Mouse (Mus musculus) CD4-positive naive resting alpha-beta T cell, adult 57 days (primary cell): ENCODE data around the gene Mrto4. TPM values are rescaled to one million over a fixed set of nuclear protein-coding genes. Genes with fewer than 3 reads are reported as not detected.

ENCODE experiments used
- total RNA-seq: library from RNA; stranded (reverse); gene quantifications from one replicate; pipeline ENCODE4 v1.2.4, GENCODE M21; 2023

The Mrto4 gene
- 115 TPM for total RNA-seq

GRCm38 (mm10) chr4:139351931-139352711 is at the start of gene Mrto4, which contains the start of the genes Emc1 and Ubr4:
Gene Mrto4, minus strand, starts transcription at chr4:139352576.
Gene Emc1, plus strand, starts transcription at chr4:139352587.
Gene Ubr4, plus strand, starts transcription at chr4:139352609.

DNA sequence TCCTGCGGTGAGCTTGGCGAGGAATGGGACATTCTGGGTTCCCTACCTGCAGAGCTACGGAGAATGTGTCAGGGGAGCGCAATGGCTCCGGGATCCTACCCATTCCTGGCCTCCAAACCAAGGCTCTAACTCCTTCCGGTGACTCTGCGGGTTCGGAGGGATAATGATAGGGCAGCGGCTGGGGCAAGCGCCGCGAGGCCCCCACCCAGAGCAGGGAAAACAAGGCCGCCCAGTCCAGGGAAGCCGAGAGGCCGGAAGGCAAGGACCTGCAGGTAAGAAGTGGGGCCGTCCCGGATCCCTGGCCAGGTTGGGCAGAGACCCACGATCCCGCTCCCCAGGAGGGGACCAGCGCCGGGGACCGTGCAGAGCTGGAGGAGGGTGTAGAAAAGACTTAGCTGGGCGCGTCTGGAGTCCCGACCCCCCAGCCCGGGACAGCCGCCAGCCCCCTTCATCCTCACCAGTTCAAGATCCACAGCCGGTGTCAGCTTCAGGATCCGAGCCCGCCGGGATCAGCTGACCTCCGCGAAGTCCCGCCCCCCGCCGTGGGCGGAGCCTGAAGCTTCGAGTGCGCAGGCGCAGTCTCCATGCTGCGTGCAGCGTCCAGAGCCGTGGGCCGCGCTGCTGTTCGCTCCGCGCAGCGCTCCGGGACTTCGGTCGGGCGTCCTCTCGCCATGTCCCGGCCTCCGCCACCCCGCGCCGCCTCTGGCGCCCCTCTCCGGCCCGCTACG is 42.0 kb downstream of the Mrto4 start, which contains the start of the genes Pqlc2 and Akr7a5:
Pqlc2 (minus strand) TSS at position 538 of the 728 bp plus-strand sequence.
Akr7a5 (plus strand) TSS at position 574 of the 728 bp plus-strand sequence.

Other genes starting within 250 kb of the Mrto4 start
- 105 TPM for gene Minos1, start 221.5 kb downstream of the Mrto4 start, total RNA-seq
- gene Capzb, start 159.7 kb downstream of the Mrto4 start, total RNA-seq = 377 TPM
- 8.3 TPM for gene Pqlc2, start 41.9 kb downstream of the Mrto4 start, total RNA-seq
- gene Akr7a5, start 41.8 kb downstream of the Mrto4 start, total RNA-seq = 15.3 TPM
- gene Emc1, start within 50 bp of the Mrto4 start, total RNA-seq = 35.8 TPM
- 234 TPM for gene Ubr4, start within 50 bp of the Mrto4 start, total RNA-seq
- gene Iffo2, start 178.0 kb upstream of the Mrto4 start, total RNA-seq = 14.4 TPM